Mouse (Mus musculus) embryonic facial prominence, embryonic 12.5 days (tissue): ENCODE data around the gene Abca4. TPM values are rescaled to one million over a fixed set of nuclear protein-coding genes. Genes with fewer than 3 reads are reported as not detected.

ENCODE experiments used
- ATAC-seq: fragments of 200-750 bp; cut with Nextera tagmentation; 2 replicates; pipeline ENCODE4 v1.8.0; 2017; ENCODE audit not compliant: insufficient number of reproducible peaks, insufficient read depth, low FRiP score, low TSS enrichment
- H3K27ac ChIP-seq: fragments of 300-500 bp; sonication (generic); 2 replicates; pipeline ENCODE4 v1.5.1; 2016; ENCODE audit warnings: mild to moderate bottlenecking
- H3K27me3 ChIP-seq: fragments of 300-500 bp; sonication (generic); 2 replicates; pipeline ENCODE4 v1.6.1; 2016; ENCODE audit warnings: mild to moderate bottlenecking, moderate library complexity
- H3K36me3 ChIP-seq: fragments of 300-500 bp; sonication (generic); 2 replicates; pipeline ENCODE4 v1.6.1; 2016; ENCODE audit warnings: mild to moderate bottlenecking
- H3K4me1 ChIP-seq: fragments of 300-500 bp; sonication (generic); 2 replicates; pipeline ENCODE4 v1.6.1; 2016
- H3K4me2 ChIP-seq: fragments of 300-500 bp; sonication (generic); replicated peaks from 2 replicates; pipeline ENCODE4 v1.6.1; 2016; ENCODE audit warnings: mild to moderate bottlenecking, moderate library complexity
- H3K4me3 ChIP-seq: fragments of 300-500 bp; sonication (generic); 2 replicates; pipeline ENCODE4 v1.5.1; 2016; ENCODE audit warnings: mild to moderate bottlenecking
- H3K9ac ChIP-seq: fragments of 300-500 bp; sonication (generic); 2 replicates; pipeline ENCODE4 v1.6.1; 2016; ENCODE audit warnings: mild to moderate bottlenecking, moderate library complexity
- H3K9me3 ChIP-seq: fragments of 300-500 bp; sonication (generic); 2 replicates; pipeline ENCODE4 v1.6.1; 2016; ENCODE audit warnings: mild to moderate bottlenecking, moderate library complexity
- WGBS: fragments of 180-500 bp; shearing (Covaris S2); methylation state at CpG from one replicate; pipeline ENCODE4 v1.1.7; 2016; 5-methylcytosine and 5-hydroxymethylcytosine counted together
- polyA plus RNA-seq: library from polyadenylated mRNA; unstranded; fragments of >200 nt; fragmentation: Nextera tagmentation; extraction: Ambion mirVana; gene quantifications from 2 replicates; pipeline ENCODE4 v1.2.1, GENCODE M21; 2016

The Abca4 gene
- polyA plus RNA-seq, 1 experiment from 2014 or later = 1.2 TPM

DNA sequence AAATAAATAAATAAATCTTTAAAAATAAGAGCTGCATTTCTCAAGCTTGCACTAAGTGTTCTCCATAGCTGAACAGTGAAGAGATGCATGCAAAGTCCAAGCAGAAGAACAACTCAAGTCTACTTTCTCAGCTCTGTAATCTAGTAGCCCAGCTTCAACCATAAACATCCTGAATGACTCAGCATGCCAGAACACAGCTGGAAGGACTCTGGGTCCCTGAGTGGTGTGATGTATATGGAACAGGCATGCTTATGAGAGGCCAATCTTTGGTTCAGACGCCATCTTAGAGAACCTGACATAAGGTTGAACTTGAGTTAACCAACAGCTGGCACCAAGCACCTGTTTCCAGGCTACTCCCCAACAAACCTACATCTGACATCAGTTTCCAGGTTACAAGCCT is 142.7 kb downstream of the Abca4 start:
- Histone ChIP-seq H3K27ac (no peak overlapping the region), H3K36me3 (no peaks in the 10 kb centered on the region), H3K4me2 (no peak overlapping the region), H3K9ac (no peak overlapping the region), H3K9me3 (no peaks in the 10 kb centered on the region), H3K4me3 (no peak overlapping the region), H3K4me1 (no peaks in the 10 kb centered on the region), H3K27me3 (no peaks in the 10 kb centered on the region)
- WGBS = 76% methylated on average over 1 of the region's 1 CpGs
- ATAC-seq = no peak

DNA sequence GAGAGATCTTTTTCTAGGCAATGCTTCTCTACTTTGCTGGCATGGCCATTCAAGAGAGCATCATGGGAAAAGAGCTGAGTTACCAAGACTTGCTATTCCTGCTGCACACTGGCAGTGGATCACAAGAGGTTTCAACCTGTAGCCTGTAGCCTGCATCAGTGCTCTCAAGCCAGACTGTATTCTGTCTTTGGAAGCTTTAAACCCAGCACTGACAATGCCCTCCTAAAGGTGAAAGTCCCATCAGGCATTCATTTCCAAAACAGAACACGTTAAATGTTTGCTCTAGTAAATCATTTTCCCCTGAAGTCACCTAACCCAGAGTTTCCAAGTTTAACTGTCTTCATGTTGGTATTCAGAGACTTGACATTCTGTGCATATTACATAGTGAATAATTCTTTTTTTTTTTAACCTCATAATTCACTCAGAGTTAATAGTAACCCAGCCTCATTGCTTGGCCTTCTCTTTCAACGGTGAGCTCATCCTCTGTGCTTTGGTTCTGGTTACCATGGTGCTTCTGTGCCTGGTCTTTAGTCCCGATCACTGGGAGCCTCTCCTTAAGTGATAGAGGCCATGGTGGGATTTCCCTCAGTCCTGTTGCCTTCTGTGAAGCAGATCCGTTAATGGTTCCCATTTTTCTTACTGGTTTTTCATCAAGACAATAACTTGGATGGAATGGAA is 152.5 kb downstream of the Abca4 start:
- Histone ChIP-seq H3K9me3 (no peaks in the 10 kb centered on the region), H3K4me3 (no peak overlapping the region), H3K36me3 (no peaks in the 10 kb centered on the region), H3K27ac (no peak overlapping the region), H3K9ac (no peak overlapping the region), H3K27me3 (no peaks in the 10 kb centered on the region), H3K4me1 (no peaks in the 10 kb centered on the region), H3K4me2 (no peak overlapping the region)
- ATAC-seq = no peak
- 78% methylated on average over 4 of the region's 4 CpGs for WGBS

DNA sequence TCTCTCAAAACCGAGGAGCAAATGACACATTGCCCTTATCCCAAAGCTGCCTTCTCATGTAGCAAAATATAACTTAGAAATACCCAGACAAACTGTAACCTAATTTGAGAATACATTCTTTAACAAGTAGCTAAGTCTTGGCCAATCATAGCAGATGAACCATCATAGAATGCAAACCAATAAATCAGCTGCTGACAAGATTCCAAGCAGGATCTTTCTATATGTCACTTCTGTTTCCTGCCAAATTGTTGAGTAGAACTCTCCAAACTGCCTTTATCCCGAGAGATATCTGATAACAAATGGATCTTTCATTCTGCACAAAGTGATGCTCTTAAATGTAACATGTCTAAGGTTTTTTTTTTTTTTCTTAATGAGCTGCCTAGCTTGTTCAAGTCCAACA is 154.3 kb downstream of the Abca4 start:
- no peaks in the 10 kb centered on the region for H3K27me3 ChIP-seq
- no peak overlapping the region for H3K9ac ChIP-seq
- peaks cover 7% of the 10 kb centered on the region; the same call in 1 of the 2 replicates for H3K4me1 ChIP-seq
- no peak for ATAC-seq
- H3K4me2 ChIP-seq = no peak overlapping the region
- 86% methylated on average over 2 of the region's 2 CpGs for WGBS
- H3K36me3 ChIP-seq = no peaks in the 10 kb centered on the region
- no peak overlapping the region for H3K27ac ChIP-seq
- no peaks in the 10 kb centered on the region for H3K9me3 ChIP-seq
- no peak overlapping the region for H3K4me3 ChIP-seq

GRCm38 (mm10) chr3:122198966-122199381 is 154.7 kb downstream of the Abca4 start:
- Histone ChIP-seq H3K9me3 (no peaks in the 10 kb centered on the region), H3K4me3 (no peak overlapping the region), H3K36me3 (no peaks in the 10 kb centered on the region), H3K27ac (no peak overlapping the region), H3K4me1 (peaks cover 7% of the 10 kb centered on the region; the same call in 1 of the 2 replicates), H3K27me3 (no peaks in the 10 kb centered on the region), H3K4me2 (no peak overlapping the region), H3K9ac (no peak overlapping the region)
- ATAC-seq = no peak
- 84% methylated on average over 8 of the region's 8 CpGs for WGBS

GRCm38 (mm10) chr3:122199600-122199999 is 155.4 kb downstream of the Abca4 start:
- Histone ChIP-seq H3K36me3 (no peaks in the 10 kb centered on the region), H3K4me2 (no peak overlapping the region), H3K9me3 (no peaks in the 10 kb centered on the region), H3K4me1 (peaks cover 7% of the 10 kb centered on the region; the same call in 1 of the 2 replicates), H3K9ac (no peak overlapping the region), H3K4me3 (no peak overlapping the region), H3K27ac (no peak overlapping the region), H3K27me3 (no peaks in the 10 kb centered on the region)
- no peak for ATAC-seq
- WGBS = 71% methylated on average over 4 of the region's 4 CpGs

- 87% methylated on average over 5 of the region's 5 CpGs for WGBS
- Histone ChIP-seq H3K36me3 (no peaks in the 10 kb centered on the region), H3K9ac (no peak overlapping the region), H3K4me2 (no peak overlapping the region), H3K27me3 (no peaks in the 10 kb centered on the region), H3K4me3 (no peak overlapping the region), H3K4me1 (peaks cover 7% of the 10 kb centered on the region; the same call in 1 of the 2 replicates), H3K27ac (no peak overlapping the region), H3K9me3 (no peaks in the 10 kb centered on the region)
- ATAC-seq = no peak
These were observed 155.8 kb downstream of the Abca4 start for GRCm38 (mm10) chr3:122200017-122200416.

GRCm38 (mm10) chr3:122200447-122200846 is 156.2 kb downstream of the Abca4 start:
- Histone ChIP-seq H3K9ac (no peak overlapping the region), H3K4me3 (no peak overlapping the region), H3K9me3 (no peaks in the 10 kb centered on the region), H3K27ac (no peak overlapping the region), H3K4me2 (no peak overlapping the region), H3K36me3 (no peaks in the 10 kb centered on the region), H3K4me1 (peaks cover 7% of the 10 kb centered on the region; the same call in 1 of the 2 replicates), H3K27me3 (no peaks in the 10 kb centered on the region)
- WGBS = 47% methylated on average over 5 of the region's 5 CpGs
- ATAC-seq = no peak

DNA sequence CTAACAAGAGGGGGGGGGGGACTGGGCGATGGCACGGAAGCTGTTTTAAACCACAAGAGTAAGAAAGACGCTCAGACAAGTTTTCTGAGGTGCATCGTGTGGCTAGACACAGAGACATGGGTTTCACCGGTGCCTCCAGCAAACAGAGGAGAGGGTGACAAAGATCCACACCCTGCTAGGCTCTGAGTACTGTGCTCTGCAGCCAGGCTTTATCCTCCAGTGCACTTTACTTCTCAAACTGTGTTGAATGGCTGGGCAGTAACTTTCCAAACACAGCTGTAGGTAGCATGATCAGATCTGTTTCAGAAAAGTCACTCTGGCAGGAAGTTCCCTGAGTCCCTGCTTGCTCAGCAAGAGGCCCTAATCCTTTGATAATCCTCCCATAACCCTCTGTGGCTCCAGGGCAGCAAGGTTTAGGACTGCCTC is 158.1 kb downstream of the Abca4 start:
- Histone ChIP-seq H3K27ac (no peak overlapping the region), H3K27me3 (no peaks in the 10 kb centered on the region), H3K4me3 (no peak overlapping the region), H3K9me3 (no peaks in the 10 kb centered on the region), H3K9ac (no peak overlapping the region), H3K4me1 (peaks cover 7% of the 10 kb centered on the region; the same call in 1 of the 2 replicates), H3K36me3 (no peaks in the 10 kb centered on the region), H3K4me2 (no peak overlapping the region)
- WGBS = 16% methylated on average over 5 of the region's 5 CpGs
- no peak for ATAC-seq

DNA sequence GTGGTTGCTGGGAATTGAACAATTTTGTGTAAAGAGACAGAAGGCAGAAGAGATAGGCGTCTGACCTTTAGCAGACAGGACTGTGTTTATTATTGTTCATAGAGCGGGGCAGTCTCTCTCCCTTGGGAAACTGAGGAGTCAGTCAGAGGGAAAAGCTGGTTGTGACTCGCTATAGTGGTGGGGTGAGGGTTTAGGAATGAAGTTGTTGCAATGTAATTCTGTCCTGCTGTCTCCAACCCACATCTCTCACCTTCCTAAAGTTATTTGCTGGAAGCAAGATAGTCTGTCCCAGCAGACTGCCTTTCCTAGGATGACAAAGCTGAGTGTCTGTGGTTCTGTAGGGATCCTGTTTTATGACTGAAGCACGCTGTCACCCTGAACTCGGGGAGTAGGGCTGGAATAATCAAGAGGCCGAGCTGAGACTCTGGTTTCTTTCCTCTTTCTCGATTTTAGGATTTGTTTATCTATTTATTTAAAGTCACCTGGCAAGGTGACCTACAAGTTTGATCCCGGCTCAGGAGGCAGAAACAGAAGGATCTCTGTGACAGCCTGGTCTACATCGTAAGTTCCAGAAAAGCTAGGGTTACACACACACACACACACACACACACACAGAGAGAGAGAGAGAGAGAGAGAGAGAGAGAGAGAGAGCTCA is 159.6 kb downstream of the Abca4 start:
- no peaks in the 10 kb centered on the region for H3K9me3 ChIP-seq
- H3K4me2 ChIP-seq = no peak overlapping the region
- H3K27me3 ChIP-seq = no peaks in the 10 kb centered on the region
- WGBS = 65% methylated on average over 9 of the region's 9 CpGs
- H3K4me3 ChIP-seq = no peak overlapping the region
- ATAC-seq = no peak
- H3K4me1 ChIP-seq = peaks cover 7% of the 10 kb centered on the region; the same call in 1 of the 2 replicates
- H3K9ac ChIP-seq = no peak overlapping the region
- no peak overlapping the region for H3K27ac ChIP-seq
- H3K36me3 ChIP-seq = no peaks in the 10 kb centered on the region

DNA sequence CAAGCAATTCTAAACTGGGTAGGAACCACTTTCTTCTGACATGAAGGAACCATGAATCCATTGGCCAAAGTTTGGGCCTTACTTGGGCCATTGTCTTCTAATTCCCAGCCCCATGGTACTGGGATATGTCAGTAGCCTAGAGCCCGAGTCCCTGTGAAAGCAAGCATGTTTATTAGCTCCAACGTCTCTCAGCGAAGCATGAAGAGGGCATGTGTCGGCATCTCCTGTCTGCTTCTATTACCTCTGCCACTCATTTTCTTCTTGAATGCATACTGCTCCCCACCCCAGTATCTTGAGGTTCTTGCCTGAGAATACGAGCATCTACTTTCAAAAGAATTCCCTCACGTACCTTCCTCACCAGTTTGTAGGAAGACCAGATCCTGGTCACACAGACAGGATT is 161.5 kb downstream of the Abca4 start:
- whole genome bisulfite sequencing = 82% methylated on average over 6 of the region's 6 CpGs
- no peak for ATAC-seq
- H3K4me3 ChIP-seq = no peak overlapping the region

DNA sequence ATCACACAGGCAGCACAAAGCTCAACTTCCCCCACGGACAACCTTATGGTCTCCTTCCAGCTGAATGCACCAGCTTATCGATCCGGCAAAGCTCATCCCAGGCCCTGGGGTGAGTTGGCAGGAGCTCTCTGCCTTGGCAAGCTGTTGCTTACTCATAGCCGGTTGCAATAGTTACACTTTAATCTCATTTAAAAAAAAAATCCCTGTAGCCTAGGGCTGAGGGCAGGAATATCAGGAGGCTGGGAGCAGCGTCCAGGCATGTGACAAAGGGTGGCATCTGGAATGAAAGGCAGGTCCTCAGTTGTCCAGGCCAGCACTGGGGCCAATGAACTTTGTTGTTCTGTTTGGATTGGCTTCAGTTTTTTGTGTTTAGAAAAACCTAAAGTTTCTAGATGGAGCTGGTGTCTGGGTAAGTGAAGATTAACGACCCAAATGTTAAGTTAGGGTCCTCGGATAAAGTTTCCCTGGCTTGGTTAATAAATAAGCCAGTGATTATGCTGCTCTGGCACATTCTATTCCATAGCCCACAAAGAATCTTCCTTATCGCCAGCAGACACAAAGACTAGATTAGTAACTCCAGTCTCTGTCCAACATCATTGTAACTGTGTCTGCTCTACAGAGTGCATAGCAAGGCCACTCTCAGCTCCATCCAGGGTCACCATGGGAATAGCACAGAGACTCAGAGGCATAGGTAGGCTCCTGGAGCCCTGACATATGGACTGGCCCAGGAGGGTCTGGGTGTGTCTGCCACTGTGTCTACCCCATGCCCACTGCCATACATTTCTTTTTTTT is 162.2 kb downstream of the Abca4 start:
- peaks cover 7% of the 10 kb centered on the region; the same call in 1 of the 2 replicates for H3K4me1 ChIP-seq
- H3K27me3 ChIP-seq = no peaks in the 10 kb centered on the region
- H3K9ac ChIP-seq = no peak overlapping the region
- WGBS = 81% methylated on average over 8 of the region's 8 CpGs
- H3K27ac ChIP-seq = no peak overlapping the region
- no peaks in the 10 kb centered on the region for H3K9me3 ChIP-seq
- no peaks in the 10 kb centered on the region for H3K36me3 ChIP-seq
- no peak for ATAC-seq
- no peak overlapping the region for H3K4me3 ChIP-seq
- H3K4me2 ChIP-seq = no peak overlapping the region

More for the DNA sequence above, 161.5 kb downstream of the Abca4 start:
- Histone ChIP-seq H3K9me3 (no peaks in the 10 kb centered on the region), H3K9ac (no peak overlapping the region), H3K36me3 (no peaks in the 10 kb centered on the region), H3K4me1 (peaks cover 7% of the 10 kb centered on the region; the same call in 1 of the 2 replicates), H3K4me2 (no peak overlapping the region), H3K27me3 (no peaks in the 10 kb centered on the region), H3K27ac (no peak overlapping the region)
